Comparison of ENCODE assay signal across 24 mouse cellular contexts in the genomic region with DNA sequence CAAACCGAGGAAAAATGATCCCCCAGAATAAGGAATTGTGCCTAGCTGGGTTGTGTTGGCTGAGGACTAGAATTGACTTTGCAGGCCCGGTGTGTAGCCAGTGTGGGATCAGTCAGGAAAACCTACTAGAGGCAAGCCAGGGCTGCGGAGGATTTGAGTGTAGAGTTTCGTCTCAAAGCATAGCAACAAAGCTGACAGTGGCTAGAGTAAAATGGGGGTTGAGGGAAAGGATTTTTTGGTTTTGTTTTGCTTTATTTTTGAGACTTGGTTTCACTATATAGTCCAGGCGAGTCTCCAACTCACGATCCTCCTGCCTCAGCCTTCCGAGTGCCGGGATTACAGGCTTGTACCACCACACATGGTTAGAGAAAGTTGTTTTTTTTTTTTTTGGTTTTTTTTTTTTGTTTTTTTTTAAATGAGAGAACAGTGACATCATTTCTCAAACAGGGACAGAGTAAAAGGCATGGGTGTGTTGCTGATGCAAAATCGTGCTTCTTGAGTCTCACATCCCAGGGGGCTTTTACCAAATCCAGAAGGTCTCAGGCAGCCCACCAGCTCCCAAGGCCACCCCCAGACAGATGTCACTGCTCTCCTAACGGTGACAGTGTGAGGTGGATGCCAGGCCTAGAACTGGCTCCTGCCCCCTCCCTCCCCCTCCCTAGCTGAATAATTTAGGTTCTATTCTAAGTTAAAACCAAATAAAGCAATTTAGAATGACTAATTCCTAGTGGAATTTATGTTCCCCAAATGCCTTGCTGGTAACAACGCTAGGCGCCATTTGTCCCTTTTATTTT.
DNase-seq lines count a peak whose midpoint lies in the region; ATAC-seq and TF ChIP-seq lines count a peak whose summit lies in the region.
"Had no signal": no experiment of that assay in that cellular context is flagged by ENCODE, and none has a peak within 500 bp of the region (broad histone marks: within the 10 kb centered on the region; RNA-seq: fewer than 3 reads in every experiment).

No protein-coding gene starts in this region.

- no peak for ATAC-seq in midbrain, embryonic 16.5 days
- ATAC-seq: activated CD4-positive, CD25-positive, alpha-beta regulatory T cell, adult 4 months; forebrain, embryonic 16.5 days; intestine, embryonic 15.5 days; liver, embryonic 12.5 days; midbrain, embryonic 15.5 days had no signal

- H3K9ac ChIP-seq in midbrain, embryonic 16.5 days (ENCODE audit: low read depth, low read length), result no peak overlapping the region
- H3K9ac ChIP-seq: heart, embryonic 12.5 days; hindbrain, embryonic 15.5 days; intestine, embryonic 15.5 days; limb, embryonic 12.5 days; liver, embryonic 12.5 days; midbrain, embryonic 15.5 days had no signal

- H3K4me1 ChIP-seq in cortical plate, adult 2 months (ENCODE audit: control insufficient read depth, insufficient read depth, low read length), result peaks cover 3% of the 10 kb centered on the region; the same call in 1 of the 2 replicates
- H3K4me1 ChIP-seq in olfactory bulb, adult 2 months (ENCODE audit: control insufficient read depth, insufficient read depth, low read length), result peaks cover 21% of the 10 kb centered on the region
- peaks cover 21% of the 10 kb centered on the region for H3K4me1 ChIP-seq in hindbrain, embryonic 10.5 days (replicated peaks)
- H3K4me1 ChIP-seq in midbrain, embryonic 16.5 days (ENCODE audit: control insufficient read depth, insufficient read depth, low read length), result peaks cover 14% of the 10 kb centered on the region
- H3K4me1 ChIP-seq: heart, embryonic 12.5 days; intestine, embryonic 15.5 days; liver, embryonic 12.5 days had no signal

- DNase-seq in layer of hippocampus, adult 2 months (ENCODE audit: low spot score in 2 of 2), result peak; percentile 47 to 64
- no peak for DNase-seq in layer of hippocampus, adult 9-10 months (ENCODE audit: low spot score)
- peak; percentile 68 for DNase-seq in layer of hippocampus, adult 9-11 months
- no peak for DNase-seq in hindbrain, embryonic 10.5 days (ENCODE audit: low spot score)
- DNase-seq: adrenal gland, postnatal 10 days; cerebellum, postnatal 10 days; embryo, embryonic 11 days; heart, postnatal 14 days; kidney, adult 9 months; kidney, postnatal 36 days; lung, adult 2 months; lung, postnatal 36 days had no signal

- TF ChIP-seq CTCF in layer of hippocampus, adult 2 months (conservative IDR thresholded peaks at IDR 0.05), result no peak
- no peak for TF ChIP-seq CTCF in cortical plate, adult 2 months (IDR thresholded peaks at IDR 0.05; ENCODE audit: extremely low read depth, insufficient read depth, low read length)
- TF ChIP-seq CTCF in olfactory bulb, adult 2 months (IDR thresholded peaks at IDR 0.05; ENCODE audit: insufficient read depth, low read depth, low read length), result no peak

- no peak overlapping the region for H3K4me3 ChIP-seq in layer of hippocampus, adult 2 months
- H3K4me3 ChIP-seq in cortical plate, adult 2 months (ENCODE audit: insufficient read depth, low read length), result no peak overlapping the region
- H3K4me3 ChIP-seq in olfactory bulb, adult 2 months (ENCODE audit: insufficient read depth, low read depth, low read length), result no peak overlapping the region
- no peak overlapping the region for H3K4me3 ChIP-seq in hindbrain, embryonic 10.5 days
- H3K4me3 ChIP-seq in midbrain, embryonic 16.5 days (ENCODE audit: low read depth, low read length), result no peak overlapping the region
- H3K4me3 ChIP-seq: heart, embryonic 12.5 days; hindbrain, embryonic 15.5 days; intestine, embryonic 15.5 days; limb, embryonic 12.5 days; liver, embryonic 12.5 days; midbrain, embryonic 15.5 days had no signal

- 62% methylated on average over 12 of the region's 12 CpGs for WGBS in olfactory bulb, adult 2 months
- WGBS in hindbrain, embryonic 10.5 days, result 86% methylated on average over 12 of the region's 12 CpGs
- 83% methylated on average over 12 of the region's 12 CpGs for WGBS in midbrain, embryonic 16.5 days

- H3K4me2 ChIP-seq in midbrain, embryonic 16.5 days (ENCODE audit: low read length), result no peak overlapping the region
- H3K4me2 ChIP-seq: heart, embryonic 12.5 days; hindbrain, embryonic 15.5 days; intestine, embryonic 15.5 days; limb, embryonic 12.5 days; liver, embryonic 12.5 days; midbrain, embryonic 15.5 days had no signal

- peak overlapping the region; percentile 70 for H3K27ac ChIP-seq in layer of hippocampus, adult 2 months
- H3K27ac ChIP-seq in cortical plate, adult 2 months (ENCODE audit: insufficient read depth, low read length), result 0 out of 2 replicates have a peak overlapping the region, but pooled peaks have one; percentile 1
- peak overlapping the region; percentile 55 for H3K27ac ChIP-seq in olfactory bulb, adult 2 months (ENCODE audit: insufficient read depth, low read depth, low read length)
- H3K27ac ChIP-seq in hindbrain, embryonic 10.5 days, result no peak overlapping the region
- H3K27ac ChIP-seq in midbrain, embryonic 16.5 days (ENCODE audit: low read length), result no peak overlapping the region
- H3K27ac ChIP-seq: hindbrain, embryonic 15.5 days; intestine, embryonic 15.5 days; limb, embryonic 12.5 days; liver, embryonic 12.5 days; midbrain, embryonic 15.5 days had no signal

- H3K36me3 ChIP-seq in hindbrain, embryonic 10.5 days, result no peaks in the 10 kb centered on the region
- H3K36me3 ChIP-seq in midbrain, embryonic 16.5 days (ENCODE audit: control insufficient read depth, insufficient read depth, low read length), result no peaks in the 10 kb centered on the region
- H3K36me3 ChIP-seq: G1E; heart, embryonic 12.5 days; hindbrain, embryonic 15.5 days; intestine, embryonic 15.5 days; limb, embryonic 12.5 days; liver, embryonic 12.5 days; midbrain, embryonic 15.5 days had no signal

- TF ChIP-seq POLR2A in cortical plate, adult 2 months (IDR thresholded peaks at IDR 0.05; ENCODE audit: extremely low read depth, insufficient read depth, low read length), result no peak
- TF ChIP-seq POLR2A in olfactory bulb, adult 2 months (IDR thresholded peaks at IDR 0.05; ENCODE audit: insufficient read depth, low read depth, low read length), result no peak

- H3K27me3 ChIP-seq in hindbrain, embryonic 10.5 days (ENCODE audit: insufficient read depth, poor library complexity, severe bottlenecking), result no peaks in the 10 kb centered on the region
- no peaks in the 10 kb centered on the region for H3K27me3 ChIP-seq in midbrain, embryonic 16.5 days (ENCODE audit: control insufficient read depth, insufficient read depth, low read depth, low read length)
- H3K27me3 ChIP-seq: heart, embryonic 12.5 days; hindbrain, embryonic 15.5 days; intestine, embryonic 15.5 days; limb, embryonic 12.5 days; liver, embryonic 12.5 days; midbrain, embryonic 15.5 days had no signal

- no peaks in the 10 kb centered on the region for H3K9me3 ChIP-seq in hindbrain, embryonic 10.5 days
- no peaks in the 10 kb centered on the region for H3K9me3 ChIP-seq in midbrain, embryonic 16.5 days (replicated peaks; ENCODE audit: control insufficient read depth, low read length, poor library complexity, severe bottlenecking)
- H3K9me3 ChIP-seq: heart, embryonic 12.5 days; hindbrain, embryonic 15.5 days; intestine, embryonic 15.5 days; limb, embryonic 12.5 days; midbrain, embryonic 15.5 days had no signal

Comparison
In these comparisons a context has a peak if more than half of its experiments do, and no peak if none do; other contexts are left out.
1. DNase-seq: peak in layer of hippocampus, adult 2 months (2 of 2) and layer of hippocampus, adult 9-11 months (single experiment); none in layer of hippocampus, adult 9-10 months (single experiment) and hindbrain, embryonic 10.5 days (single experiment).
2. H3K27ac ChIP-seq: peak in layer of hippocampus, adult 2 months (single experiment), cortical plate, adult 2 months (single experiment) and olfactory bulb, adult 2 months (single experiment); none in hindbrain, embryonic 10.5 days (single experiment) and midbrain, embryonic 16.5 days (single experiment).